Mouse (Mus musculus): ENCODE measurements around the gene Tbx21.

Tbx21 gene

GRCm38 (mm10) chr11:97083401-97084140 is 31.6 kb downstream of the Tbx21 start:
- DNase-seq (ENCODE audit: low spot score in 2 of 2), result peak; percentile 39 to 40

- peak; percentile 21 to 37 for DNase-seq (ENCODE audit: low spot score in 2 of 2)
These were observed 32.2 kb downstream of the Tbx21 start for GRCm38 (mm10) chr11:97082977-97083376.

DNA sequence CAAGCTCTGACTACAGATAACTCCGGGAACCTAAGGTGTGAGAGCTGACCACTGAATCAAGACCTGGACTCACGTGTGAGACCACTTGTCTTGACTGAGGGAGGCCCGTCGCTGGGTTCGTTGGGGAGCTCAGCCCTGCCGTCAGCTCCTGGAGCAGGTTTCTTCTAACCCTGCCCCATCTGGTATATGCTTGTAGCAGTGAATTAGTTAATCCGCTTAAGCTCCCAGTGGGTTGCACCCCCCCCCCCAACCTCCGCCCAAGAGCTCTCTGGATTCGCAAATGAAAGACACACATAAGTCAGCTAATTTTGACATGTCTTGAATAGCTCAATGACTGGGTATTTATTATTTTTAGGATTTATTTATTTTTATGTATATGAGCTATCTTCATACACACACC is 34.8 kb downstream of the Tbx21 start:
- no peak for DNase-seq (ENCODE audit: low spot score in 2 of 2)

- no peak for DNase-seq (ENCODE audit: low spot score in 2 of 2)
These were observed 36.4 kb downstream of the Tbx21 start for GRCm38 (mm10) chr11:97078751-97079150.

DNA sequence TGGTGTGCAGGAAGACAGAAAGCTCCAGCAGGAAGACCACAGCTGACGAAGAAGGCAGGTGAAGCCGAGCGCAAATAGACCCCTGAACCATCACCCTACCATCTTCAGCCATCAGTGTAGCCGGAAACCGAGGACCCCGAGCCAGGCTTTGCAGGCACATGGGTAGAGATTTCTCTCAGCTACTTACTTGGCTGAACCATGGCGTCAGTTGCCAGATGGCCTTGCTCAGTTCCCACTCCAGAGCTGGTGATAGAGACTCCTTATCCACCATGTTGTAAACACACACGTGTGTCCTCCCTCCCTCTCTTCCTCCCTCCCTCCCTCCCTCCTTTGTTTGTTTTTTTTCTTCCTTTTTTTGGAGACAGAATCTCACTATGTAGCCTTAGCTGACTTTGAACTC is 40.9 kb downstream of the Tbx21 start:
- no peak for DNase-seq (ENCODE audit: low spot score in 2 of 2)

DNA sequence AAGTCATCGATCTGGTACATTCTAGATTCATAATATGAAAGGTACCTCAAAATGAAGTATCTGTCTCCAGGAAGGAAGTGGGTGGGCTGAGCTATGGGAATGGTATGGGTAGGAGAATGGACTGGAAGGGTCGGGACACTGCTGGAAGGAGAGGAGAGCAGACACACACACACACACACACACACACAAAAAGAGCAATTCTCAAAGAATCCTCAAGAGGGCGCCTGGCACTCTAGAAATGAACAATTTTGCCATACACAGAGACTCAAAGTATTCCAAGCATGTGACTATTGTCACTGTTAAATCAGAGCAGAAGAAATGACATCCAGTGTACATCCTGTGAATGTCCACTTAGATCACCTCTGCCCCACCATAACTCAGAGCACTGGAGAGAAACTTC is 42.6 kb downstream of the Tbx21 start:
- DNase-seq (ENCODE audit: low spot score in 2 of 2), result peak in 1 of 2 experiments; percentile 36

GRCm38 (mm10) chr11:97071129-97071528 is 44.0 kb downstream of the Tbx21 start:
- DNase-seq (ENCODE audit: low spot score in 2 of 2), result no peak

DNA sequence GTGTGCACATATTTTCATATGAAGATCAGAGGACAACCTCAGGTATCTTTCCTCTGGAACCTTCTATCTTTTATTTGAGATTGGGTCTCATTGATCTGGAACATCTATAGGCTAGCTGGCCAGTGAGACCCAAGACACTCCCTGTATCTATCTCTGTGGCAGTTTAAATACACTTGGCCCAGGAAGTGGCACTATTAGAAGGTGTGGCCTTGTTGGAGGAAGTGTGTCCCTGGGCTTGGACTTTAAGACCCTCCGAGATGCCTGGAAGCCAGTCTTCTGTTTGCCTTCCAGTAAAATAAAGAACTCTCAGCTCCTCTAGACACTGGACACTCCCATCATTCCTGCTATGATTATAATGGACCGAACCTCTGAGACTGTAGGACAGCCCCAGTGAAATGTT is 45.4 kb downstream of the Tbx21 start:
- DNase-seq (ENCODE audit: low spot score in 2 of 2), result no peak

DNA sequence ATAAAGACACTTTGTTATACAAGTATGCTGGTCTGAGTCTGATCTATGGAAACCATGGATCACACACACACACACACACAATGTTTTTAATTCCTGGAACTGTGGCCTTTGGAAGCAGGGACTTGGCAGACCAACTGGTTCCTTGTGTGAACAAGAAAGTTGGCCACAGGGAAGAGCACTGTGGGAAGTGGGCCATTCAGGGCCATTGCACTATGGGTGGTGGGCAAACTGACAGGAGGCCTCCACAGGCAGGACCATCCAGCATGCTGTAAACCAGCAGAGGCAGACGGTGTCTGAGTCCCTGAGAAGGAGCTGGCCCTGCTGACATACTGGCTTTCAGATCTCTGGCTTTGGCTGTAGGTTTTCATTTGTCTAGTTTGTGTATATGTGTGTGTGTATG is 45.8 kb downstream of the Tbx21 start:
- DNase-seq (ENCODE audit: low spot score in 2 of 2), result no peak

GRCm38 (mm10) chr11:97066656-97067360 is 48.3 kb downstream of the Tbx21 start:
- DNase-seq (ENCODE audit: low spot score in 2 of 2), result no peak

- DNase-seq (ENCODE audit: low spot score in 2 of 2), result no peak
These were observed 49.4 kb downstream of the Tbx21 start for GRCm38 (mm10) chr11:97065538-97066295.

DNA sequence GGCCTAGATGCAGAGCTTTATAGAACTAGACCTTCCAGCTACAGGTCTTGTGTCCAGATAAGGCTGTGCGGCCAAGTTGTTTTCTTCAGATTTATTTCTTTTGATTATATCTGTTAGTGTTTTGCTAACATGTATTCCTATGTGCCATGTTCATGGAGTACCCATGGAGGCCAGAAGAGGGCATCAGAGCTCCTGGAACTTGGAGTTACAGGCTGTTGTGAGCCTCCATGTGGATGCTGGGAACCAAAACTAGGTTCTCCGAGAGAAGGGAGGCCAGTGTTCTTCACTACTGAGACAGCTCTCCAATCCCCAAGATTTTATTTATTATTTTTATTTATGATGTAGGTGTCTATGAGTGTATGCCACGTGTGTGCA is 51.2 kb downstream of the Tbx21 start:
- no peak for DNase-seq (ENCODE audit: low spot score in 2 of 2)

DNA sequence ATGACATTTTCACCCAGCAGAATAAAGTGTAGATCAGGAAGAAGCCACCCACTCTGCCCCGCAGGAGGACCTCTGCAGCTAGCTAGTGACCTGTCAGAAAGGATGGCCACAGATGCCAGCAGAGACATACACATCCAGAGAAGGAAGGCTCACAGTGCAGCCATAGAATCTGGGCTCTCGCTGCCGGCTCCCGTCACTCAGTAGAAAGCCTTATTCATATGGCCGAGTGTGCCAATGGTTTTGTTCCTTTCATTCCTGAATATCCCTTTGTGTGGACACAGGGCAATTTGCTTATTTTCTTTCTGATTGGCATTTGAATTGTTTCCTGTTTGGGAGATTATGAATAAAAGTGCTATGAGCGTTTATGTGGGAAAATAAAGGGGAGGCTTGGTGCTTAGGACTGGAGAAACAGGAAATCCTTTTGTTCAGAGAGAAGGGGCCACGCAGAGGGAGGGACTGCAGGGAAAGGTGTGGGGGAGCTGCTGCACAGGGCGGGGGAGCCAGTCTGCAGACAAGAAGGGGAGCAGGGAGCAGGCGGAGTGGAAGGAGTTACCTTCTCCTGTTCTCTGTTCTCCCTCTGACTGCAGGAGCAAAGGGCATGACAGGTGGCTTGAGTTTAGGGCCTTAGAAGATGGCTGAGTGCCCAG is 51.7 kb downstream of the Tbx21 start:
- no peak for DNase-seq (ENCODE audit: low spot score in 2 of 2)

GRCm38 (mm10) chr11:97052219-97052646 is 62.9 kb downstream of the Tbx21 start:
- DNase-seq (ENCODE audit: low spot score in 2 of 2), result no peak

DNA sequence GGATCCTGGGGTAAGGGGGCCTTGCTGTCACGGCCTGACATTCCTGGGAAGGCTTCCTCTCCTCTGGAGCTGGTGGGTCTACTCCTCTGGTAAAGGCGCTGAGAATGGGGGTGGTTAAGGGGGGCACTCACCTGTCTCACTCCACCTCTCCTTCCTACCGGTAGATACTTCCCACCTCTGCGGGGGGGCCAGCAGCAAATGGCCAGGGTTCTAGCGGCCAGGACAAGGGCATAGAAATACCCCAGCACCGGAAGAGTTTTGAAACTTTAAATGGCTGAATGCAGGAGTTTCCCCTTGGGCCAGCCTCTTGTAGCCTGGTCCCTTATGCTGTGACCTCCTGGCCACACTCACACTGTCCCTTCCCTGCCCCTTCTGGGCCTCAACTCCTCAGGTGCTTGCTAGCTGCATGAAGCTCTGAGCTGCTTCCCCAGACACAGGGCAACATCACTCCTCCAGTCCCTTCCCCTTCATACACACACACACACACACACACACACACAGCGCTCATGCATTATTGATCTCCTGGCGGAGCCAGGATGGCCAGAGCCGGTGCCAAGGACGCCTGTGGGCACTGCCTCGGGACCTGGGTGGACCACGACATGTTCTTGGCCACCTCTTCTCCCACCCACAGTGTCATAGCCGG is 64.1 kb downstream of the Tbx21 start:
- no peak for DNase-seq (ENCODE audit: low spot score in 2 of 2)

DNA sequence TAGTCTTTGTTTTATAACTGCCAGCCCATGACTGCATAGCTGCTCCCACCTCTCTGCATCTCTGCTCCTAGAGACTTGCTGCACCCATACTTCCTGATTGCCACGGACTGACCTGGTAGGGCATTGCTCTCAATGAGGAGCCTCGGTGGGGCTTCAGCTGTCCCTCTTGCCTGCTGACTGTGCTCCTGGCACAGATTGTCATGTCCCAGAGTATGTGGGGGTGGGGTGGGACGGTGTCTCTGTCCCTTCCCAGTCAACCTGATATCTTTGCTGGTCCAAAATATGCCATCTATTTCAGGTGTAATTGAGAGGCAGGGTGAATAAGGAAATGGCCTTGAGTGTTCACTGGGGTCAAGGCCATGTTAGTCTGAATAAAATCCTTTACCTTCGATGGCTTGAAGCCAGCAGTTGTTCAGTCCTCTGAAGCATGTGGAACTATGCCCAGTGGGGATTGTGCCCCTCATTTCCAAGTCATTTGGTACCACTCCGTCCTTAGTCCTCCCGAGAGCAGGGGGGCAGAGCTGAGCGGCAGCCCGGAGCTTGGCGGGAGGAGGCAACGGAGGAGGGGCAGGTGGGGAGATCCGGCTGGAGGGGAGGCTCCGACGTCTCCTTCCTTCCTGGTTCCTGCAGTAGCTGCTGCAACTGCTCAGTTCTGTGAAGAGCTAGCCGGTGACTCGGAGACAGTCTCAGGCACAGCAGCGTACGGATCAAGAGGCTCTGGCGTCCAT is 64.8 kb downstream of the Tbx21 start, which contains the start of gene Osbpl7:
Gene Osbpl7, plus strand, starts transcription at position 413 of the 728 bp plus-strand sequence.
- peak; percentile 62 to 66 for DNase-seq (ENCODE audit: low spot score in 2 of 2)

DNA sequence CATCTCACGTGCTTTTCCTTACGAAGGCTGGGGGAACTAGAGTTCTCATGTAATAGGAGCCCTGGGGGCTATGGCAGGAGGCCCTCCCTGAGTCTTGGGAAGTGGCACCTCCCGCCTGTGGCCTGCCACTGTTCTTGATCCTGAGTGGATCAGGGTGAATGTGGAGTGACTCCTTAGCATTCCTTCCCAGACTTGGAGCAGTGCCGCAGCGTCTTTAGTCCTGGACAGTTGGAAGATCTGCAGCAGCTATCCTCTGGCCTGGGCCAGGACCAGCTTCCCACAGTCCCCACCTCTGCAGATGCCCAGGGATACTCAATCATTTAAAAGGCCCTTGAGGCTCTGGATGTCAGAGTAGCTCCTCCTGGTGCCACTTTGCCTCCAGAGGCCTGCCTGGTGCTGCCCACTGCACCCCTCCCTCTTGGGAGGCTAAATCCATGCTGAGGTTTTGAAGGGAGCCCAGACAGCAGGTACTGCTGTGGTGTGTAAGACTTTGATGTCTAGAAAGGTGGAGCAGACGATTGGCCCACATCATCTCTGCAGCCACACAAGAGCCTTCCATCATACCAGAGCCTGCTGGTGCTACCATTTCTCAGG is 65.5 kb downstream of the Tbx21 start:
- DNase-seq (ENCODE audit: low spot score in 2 of 2), result no peak

GRCm38 (mm10) chr11:97048090-97048650 is 67.0 kb downstream of the Tbx21 start:
- no peak for DNase-seq (ENCODE audit: low spot score in 2 of 2)
